Comparison of ENCODE assay signal across 1 mouse cellular context in genomic region chr2:65198605-65199004, GRCm38 (mm10).
TF ChIP-seq lines count a peak whose summit lies in the region.

No protein-coding gene starts in this region.

TF ChIP-seq in CH12.LX, 34 proteins besides CTCF, POLR2A, EP300 and RAD21 (continued from another document):
- TF ChIP-seq MAX (IDR thresholded peaks at IDR 0.05; ENCODE audit: low read length) (no peak; the same call in 1 of the 2 replicates), USF2 (conservative IDR thresholded peaks at IDR 0.05; ENCODE audit: low read depth, low read length) (no peak), BHLHE40 (IDR thresholded peaks at IDR 0.05; ENCODE audit: low read depth, low read length) (peak; percentile 57; the same call in 1 of the 2 replicates), POLR2AphosphoS2 (IDR thresholded peaks at IDR 0.05; ENCODE audit: low read depth, low read length) (no peak), JUND (conservative IDR thresholded peaks at IDR 0.05; ENCODE audit: low read depth, low read length) (peak; percentile 71), ZNF384 (IDR thresholded peaks at IDR 0.05; ENCODE audit: low read depth, low read length) (no peak), MAFK (IDR thresholded peaks at IDR 0.05; ENCODE audit: insufficient replicate concordance, low read length) (peak; percentile 48; the same call in 1 of the 2 replicates), ZC3H11A (IDR thresholded peaks at IDR 0.05; ENCODE audit: low read depth, low read length) (no peak), NELFE (IDR thresholded peaks at IDR 0.05; ENCODE audit: low read depth, low read length) (no peak), CHD2 (IDR thresholded peaks at IDR 0.05; ENCODE audit: low read length) (peak; percentile 66), NRF1 (IDR thresholded peaks at IDR 0.05; ENCODE audit: low read depth, low read length) (no peak)
